Mouse (Mus musculus) midbrain, postnatal 0 days (tissue): ENCODE measurements around the gene Slit1. TPM values are rescaled to one million over a fixed set of nuclear protein-coding genes. Genes with fewer than 3 reads are reported as not detected.

Experiments used
- ATAC-seq: fragments of 200-750 bp; cut with Nextera tagmentation; 2 replicates; pipeline ENCODE4 v1.8.0; 2017; ENCODE audit warnings: moderate number of reproducible peaks, mild to moderate bottlenecking, moderate TSS enrichment, moderate library complexity; ENCODE audit not compliant: low FRiP score
- DNase-seq: peaks from one replicate; pipeline ENCODE4 v3.0.0-alpha.2; 2015; ENCODE audit warnings: low spot score
- H3K27ac ChIP-seq: fragments of 300-500 bp; sonication (generic); 2 replicates; pipeline ENCODE4 v1.5.1; 2014; ENCODE audit warnings: low read depth, mild to moderate bottlenecking, low read length, mixed read lengths
- H3K27me3 ChIP-seq: fragments of 300-500 bp; sonication (generic); 2 replicates; pipeline ENCODE4 v1.6.1; 2014; ENCODE audit warnings: low read length, control low read depth, mixed read lengths; ENCODE audit not compliant: insufficient read depth
- H3K36me3 ChIP-seq: fragments of 300-500 bp; sonication (generic); 2 replicates; pipeline ENCODE4 v1.6.1; 2014; ENCODE audit warnings: low read length, control low read depth, mixed read lengths; ENCODE audit not compliant: insufficient read depth
- H3K4me1 ChIP-seq: fragments of 300-500 bp; sonication (generic); 2 replicates; pipeline ENCODE4 v1.6.1; 2014; ENCODE audit warnings: mild to moderate bottlenecking, control low read depth, antibody characterized with exemption, low read length, mixed read lengths; ENCODE audit not compliant: insufficient read depth
- H3K4me2 ChIP-seq: fragments of 300-500 bp; sonication (generic); 2 replicates; pipeline ENCODE4 v1.6.1; 2014; ENCODE audit warnings: low read depth, mild to moderate bottlenecking, low read length, mixed read lengths; ENCODE audit not compliant: poor library complexity, severe bottlenecking
- H3K4me3 ChIP-seq: fragments of 300-500 bp; sonication (generic); 2 replicates; pipeline ENCODE4 v1.5.1; 2014; ENCODE audit warnings: low read depth, mild to moderate bottlenecking, low read length, moderate library complexity
- H3K9ac ChIP-seq: fragments of 300-500 bp; sonication (generic); replicated peaks from 2 replicates; pipeline ENCODE4 v1.6.1; 2014; ENCODE audit warnings: mild to moderate bottlenecking, low read length, moderate library complexity, mixed read lengths; ENCODE audit not compliant: poor library complexity, severe bottlenecking
- H3K9me3 ChIP-seq: fragments of 300-500 bp; sonication (generic); 2 replicates; pipeline ENCODE4 v1.6.1; 2016; ENCODE audit warnings: low read length, control low read depth
- CTCF ChIP-seq: IDR thresholded peaks from 2 replicates; pipeline ENCODE4 v1.5.1; 2016; ENCODE audit warnings: antibody characterized with exemption, mild to moderate bottlenecking
- WGBS: fragments of 180-500 bp; shearing (Covaris S2); extraction: QIAGEN DNeasy Blood & Tissue Kit; methylation state at CpG from one replicate; pipeline ENCODE4 v1.1.7; 2014; 5-methylcytosine and 5-hydroxymethylcytosine counted together
- polyA plus RNA-seq: library from polyadenylated mRNA; unstranded; fragments of >200 nt; fragmentation: Nextera tagmentation; extraction: Ambion mirVana; gene quantifications from 2 replicates; pipeline ENCODE4 v1.2.1, GENCODE M21; 2015
- total RNA-seq: library from RNA; depleted of rRNA; stranded (reverse); fragments of >200 nt; gene quantifications from 2 replicates; pipeline ENCODE4 v1.2.3, GENCODE M21; 2014

The Slit1 gene
- total and polyA plus RNA-seq, 2 experiments from 2014 or later, result 17.0 to 74.2 TPM

DNA sequence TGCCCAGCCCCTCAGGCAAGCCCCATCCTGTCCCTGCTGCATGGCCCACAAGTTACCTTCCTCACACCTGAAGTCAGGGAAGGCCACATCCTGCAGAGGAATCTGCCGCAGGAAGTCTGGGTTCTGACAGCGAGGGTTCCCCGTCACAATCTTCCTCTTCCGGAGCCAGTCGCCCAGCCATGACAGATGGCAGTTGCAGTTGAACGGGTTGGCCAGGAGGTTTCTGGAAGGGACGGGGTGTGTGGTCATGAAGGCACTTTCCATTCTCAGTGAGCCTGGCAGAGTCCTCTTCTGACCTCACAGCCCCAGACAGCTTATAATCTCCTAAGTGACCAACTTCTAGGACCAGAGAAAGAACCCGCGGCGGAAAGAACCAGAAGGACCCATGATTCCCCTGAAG, 109.4 kb downstream of the Slit1 start:
- H3K4me1 ChIP-seq, result no peaks in the 10 kb centered on the region
- TF ChIP-seq CTCF, result no peak
- H3K9me3 ChIP-seq, result no peaks in the 10 kb centered on the region
- 88% methylated on average over 10 of the region's 10 CpGs for WGBS
- H3K27ac ChIP-seq, result no peak overlapping the region
- H3K4me3 ChIP-seq, result no peak overlapping the region
- H3K27me3 ChIP-seq, result no peaks in the 10 kb centered on the region
- peaks cover 12% of the 10 kb centered on the region; the same call in 1 of the 2 replicates for H3K36me3 ChIP-seq
- no peak overlapping the region for H3K4me2 ChIP-seq
- no peak for ATAC-seq
- H3K9ac ChIP-seq, result no peak overlapping the region
- no peak for DNase-seq

DNA sequence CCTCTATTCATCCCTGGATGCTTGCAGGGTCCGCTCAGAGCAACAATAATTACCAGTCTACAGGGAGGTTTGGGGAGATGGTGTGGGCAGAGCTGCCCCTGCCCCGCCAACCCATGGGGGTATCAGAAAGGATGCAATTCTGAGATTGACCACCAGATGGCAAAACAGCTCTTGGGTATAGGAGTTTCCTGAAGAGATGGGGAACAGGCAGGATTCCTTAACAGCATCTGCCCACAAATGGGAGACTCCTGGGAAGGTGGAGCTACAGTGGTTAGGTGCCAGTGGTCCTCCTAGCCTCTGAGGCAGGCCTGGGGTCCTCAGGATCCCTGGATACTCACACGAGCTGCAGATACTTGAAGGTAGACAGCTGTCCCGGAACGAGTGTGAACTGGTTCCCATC, 113.9 kb downstream of the Slit1 start:
- peak; percentile 33; the same call in 1 of the 2 replicates for ATAC-seq
- Histone ChIP-seq H3K9ac (no peak overlapping the region), H3K4me3 (no peak overlapping the region), H3K4me2 (no peak overlapping the region), H3K4me1 (no peaks in the 10 kb centered on the region), H3K27ac (no peak overlapping the region), H3K9me3 (0 out of 2 replicates have a peak, but pooled peaks cover 5% of the 10 kb centered on the region), H3K27me3 (no peaks in the 10 kb centered on the region), H3K36me3 (peaks cover 18% of the 10 kb centered on the region)
- WGBS, result 44% methylated on average over 5 of the region's 5 CpGs
- peak; percentile 83 for DNase-seq
- peak; percentile 92 for TF ChIP-seq CTCF

GRCm38 (mm10) chr19:41628970-41629369, 114.5 kb downstream of the Slit1 start:
- ATAC-seq, result no peak
- no peaks in the 10 kb centered on the region for H3K27me3 ChIP-seq
- H3K4me3 ChIP-seq, result no peak overlapping the region
- WGBS, result 65% methylated on average over 11 of the region's 11 CpGs
- no peaks in the 10 kb centered on the region for H3K4me1 ChIP-seq
- peak; percentile 45 for DNase-seq
- TF ChIP-seq CTCF, result no peak
- H3K9me3 ChIP-seq, result 0 out of 2 replicates have a peak, but pooled peaks cover 5% of the 10 kb centered on the region
- H3K27ac ChIP-seq, result no peak overlapping the region
- H3K9ac ChIP-seq, result no peak overlapping the region
- H3K36me3 ChIP-seq, result peaks cover 18% of the 10 kb centered on the region
- no peak overlapping the region for H3K4me2 ChIP-seq

DNA sequence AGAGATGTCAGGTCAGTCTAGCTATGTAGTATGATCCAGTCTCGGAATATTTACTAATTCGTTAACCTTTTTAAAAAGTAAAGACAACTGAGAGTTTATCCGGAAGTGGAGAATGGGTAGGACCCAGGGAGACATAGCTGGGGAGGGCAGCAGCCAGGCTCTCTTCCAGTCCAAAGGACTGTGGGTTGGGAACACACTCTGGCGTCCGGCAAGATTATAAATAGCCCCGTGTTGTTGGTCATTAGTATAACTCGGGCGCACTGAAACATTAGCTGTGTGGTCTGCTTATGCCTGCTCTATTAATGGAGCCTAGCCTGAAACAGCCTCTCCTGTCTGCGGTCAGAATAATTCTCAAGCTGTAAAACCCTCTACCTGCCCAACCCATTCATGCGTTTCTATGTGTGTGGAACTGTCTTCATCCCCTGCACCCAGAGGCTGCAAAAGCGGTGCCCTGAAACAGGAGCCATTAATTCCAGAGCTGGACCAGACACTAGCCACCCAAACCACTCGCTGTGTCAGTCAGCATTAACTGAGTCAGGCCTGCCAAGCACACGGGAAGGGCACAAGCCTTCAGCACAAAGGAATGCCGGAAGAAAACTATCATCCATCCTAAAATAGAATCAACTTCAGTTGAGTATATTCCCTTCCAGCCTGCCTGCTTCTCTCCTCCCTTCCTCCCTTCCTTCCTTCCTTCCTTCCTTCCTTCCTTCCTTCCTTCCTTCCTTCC, 122.9 kb downstream of the Slit1 start:
- no peak for DNase-seq
- Histone ChIP-seq H3K27ac (no peak overlapping the region), H3K4me2 (no peak overlapping the region), H3K27me3 (no peaks in the 10 kb centered on the region), H3K36me3 (peaks cover 14% of the 10 kb centered on the region), H3K4me3 (no peak overlapping the region), H3K9me3 (0 out of 2 replicates have a peak, but pooled peaks cover 5% of the 10 kb centered on the region), H3K9ac (no peak overlapping the region), H3K4me1 (no peaks in the 10 kb centered on the region)
- ATAC-seq, result no peak
- TF ChIP-seq CTCF, result no peak
- 84% methylated on average over 14 of the region's 14 CpGs for WGBS

- H3K9ac ChIP-seq, result 0 out of 2 replicates have a peak overlapping the region, but pooled peaks have one; percentile 20
- no peaks in the 10 kb centered on the region for H3K27me3 ChIP-seq
- no peak overlapping the region for H3K4me2 ChIP-seq
- H3K27ac ChIP-seq, result no peak overlapping the region
- no peak for DNase-seq
- no peak overlapping the region for H3K4me3 ChIP-seq
- 0 out of 2 replicates have a peak, but pooled peaks cover 1% of the 10 kb centered on the region for H3K36me3 ChIP-seq
- TF ChIP-seq CTCF, result no peak
- 0 out of 2 replicates have a peak, but pooled peaks cover 2% of the 10 kb centered on the region for H3K4me1 ChIP-seq
- 68% methylated on average over 19 of the region's 19 CpGs for whole genome bisulfite sequencing
- no peaks in the 10 kb centered on the region for H3K9me3 ChIP-seq
- no peak for ATAC-seq
Observed at GRCm38 (mm10) chr19:41618771-41619385, 124.6 kb downstream of the Slit1 start.

GRCm38 (mm10) chr19:41618153-41618657, 125.3 kb downstream of the Slit1 start:
- Histone ChIP-seq H3K4me3 (no peak overlapping the region), H3K9me3 (no peaks in the 10 kb centered on the region), H3K27me3 (no peaks in the 10 kb centered on the region), H3K4me1 (0 out of 2 replicates have a peak, but pooled peaks cover 4% of the 10 kb centered on the region), H3K9ac (no peak overlapping the region), H3K4me2 (no peak overlapping the region), H3K27ac (no peak overlapping the region), H3K36me3 (no peaks in the 10 kb centered on the region)
- ATAC-seq (no peak), DNase-seq (peak; percentile 77)
- 54% methylated on average over 6 of the region's 6 CpGs for WGBS
- TF ChIP-seq CTCF, result no peak
